Mouse (Mus musculus) embryo, embryonic 9.5 days (tissue): ENCODE results near the gene Pheta1.
"Not testable (repeated sequence)": the region's sequence is repeated elsewhere in the genome, so short reads cannot be mapped to it uniquely, and the experiment has no call there.

Experiments used
- DNase-seq: peaks from one replicate; pipeline ENCODE4 v3.0.0-alpha.2; 2017; ENCODE audit errors: extremely low spot score

Pheta1 gene

DNA sequence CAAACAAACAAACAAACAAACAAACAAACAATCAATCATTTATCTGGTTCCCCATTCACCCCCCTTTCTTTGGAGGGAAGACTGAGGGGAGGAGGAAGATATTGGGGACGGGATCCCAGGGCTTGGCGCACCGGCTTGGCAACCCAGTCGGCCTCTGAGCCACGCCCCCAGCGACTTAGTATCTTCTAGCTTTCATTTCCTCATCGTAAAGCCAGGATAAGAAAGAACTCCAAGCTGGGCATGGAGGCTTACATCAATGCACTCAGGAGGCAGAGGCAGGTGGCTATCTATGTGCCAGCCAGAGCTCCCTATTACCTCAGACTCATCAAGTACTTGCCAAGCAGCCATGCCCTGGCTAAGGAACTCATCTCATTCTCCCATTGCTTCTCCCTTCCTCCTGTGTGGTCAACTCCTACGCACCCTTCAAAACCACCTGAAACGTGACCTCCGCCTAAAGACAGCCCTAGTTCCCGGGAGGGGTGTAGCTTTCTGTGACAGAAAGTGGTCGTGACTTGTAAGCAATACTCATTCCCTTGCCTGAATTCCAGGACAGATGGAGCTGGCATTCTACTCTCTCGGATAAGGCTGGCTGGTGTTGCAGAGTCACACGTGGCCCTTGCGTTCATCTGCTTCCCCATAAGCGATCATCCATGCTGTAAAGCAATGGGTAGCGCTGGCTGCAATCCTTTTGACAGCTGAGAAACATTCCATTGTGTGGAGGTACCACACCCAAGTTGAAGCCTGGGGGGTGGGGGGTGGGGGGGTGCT lies 5.5 kb upstream of the Pheta1 start:
- DNase-seq, result no peak

DNA sequence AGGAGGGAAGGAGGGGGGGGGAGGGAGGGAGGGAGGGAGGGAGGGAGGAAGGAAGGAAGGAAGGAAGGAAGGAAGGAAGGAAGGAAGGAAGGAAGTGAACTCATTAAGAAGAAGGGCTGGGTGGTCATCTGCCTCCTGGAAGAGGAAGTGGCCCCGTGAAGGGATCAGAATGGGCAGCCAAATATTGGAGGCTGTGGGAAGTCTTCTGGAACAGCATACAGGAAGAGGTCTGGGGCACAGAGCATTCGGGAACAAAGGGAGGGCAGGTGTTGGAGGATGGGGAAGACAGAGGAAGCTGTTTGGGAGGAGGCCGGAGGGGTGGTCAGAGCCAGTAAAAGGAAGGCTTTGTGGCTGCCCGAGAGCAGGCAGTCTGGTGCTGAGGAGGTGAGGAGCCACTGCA lies 3.4 kb upstream of the Pheta1 start:
- DNase-seq, result no peak

DNA sequence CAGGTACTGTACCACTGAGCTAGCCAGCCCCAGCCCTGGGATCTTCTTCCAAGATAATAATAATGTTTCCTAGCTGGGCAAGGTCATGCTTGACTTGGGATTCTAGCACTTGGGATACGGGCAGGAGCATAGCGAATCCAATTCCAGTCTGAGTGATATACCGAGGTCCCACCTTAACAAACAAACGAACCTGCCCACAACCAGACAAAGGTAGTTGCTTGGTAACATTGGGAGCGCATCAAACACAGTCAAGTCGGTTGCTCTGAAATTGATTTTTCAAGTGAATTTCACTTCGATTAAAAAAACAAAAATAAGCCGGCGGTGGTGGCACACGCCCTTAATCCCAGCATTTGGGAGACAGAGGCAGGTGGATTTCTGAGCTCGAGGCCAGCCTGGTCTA lies 2.5 kb upstream of the Pheta1 start:
- DNase-seq, result no peak

DNA sequence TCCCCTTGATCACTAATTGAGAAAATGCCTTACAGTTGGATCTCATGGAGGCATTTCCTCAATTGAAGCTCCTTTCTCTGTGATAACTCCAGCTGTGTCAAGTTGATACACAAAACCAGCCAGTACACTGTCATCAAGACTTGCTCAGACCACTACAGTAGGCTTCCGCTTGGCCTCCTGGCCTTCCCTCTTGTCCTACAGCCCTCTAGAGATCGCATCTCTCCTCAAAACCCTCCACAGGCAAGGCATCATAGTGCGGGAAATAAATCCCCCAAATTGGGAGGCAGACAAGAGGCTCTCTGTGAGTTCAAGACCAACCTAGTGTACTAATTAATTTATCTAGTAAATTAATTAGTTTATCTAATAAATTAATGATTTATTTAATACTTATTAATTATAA lies 1.5 kb upstream of the Pheta1 start:
- not testable (repeated sequence) for DNase-seq

DNA sequence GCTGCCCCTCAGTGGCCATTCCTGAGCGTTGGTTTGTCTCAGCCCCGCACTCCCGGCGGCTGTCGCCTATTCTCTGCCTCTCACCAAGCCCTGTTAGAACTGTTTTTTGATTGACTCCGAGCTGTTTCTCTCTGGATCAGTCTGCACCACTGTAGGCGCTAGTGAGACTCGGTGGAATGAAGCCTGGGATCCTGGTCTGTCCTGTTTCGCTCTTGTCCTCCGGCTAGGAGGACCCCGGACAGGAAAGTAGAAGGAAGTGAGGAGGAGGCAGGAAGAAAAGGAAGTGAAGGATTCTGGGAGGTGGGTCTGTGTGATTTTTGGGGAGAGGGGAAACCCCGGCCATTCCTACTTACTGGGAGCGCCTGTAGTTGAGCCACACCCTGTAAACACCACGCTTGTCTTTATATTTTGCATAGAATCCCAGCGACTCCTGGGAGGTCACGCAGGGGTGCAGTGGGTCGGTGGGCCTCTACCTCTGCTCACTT lies 707 bp upstream of the Pheta1 start:
- peak; percentile 79 for DNase-seq

DNA sequence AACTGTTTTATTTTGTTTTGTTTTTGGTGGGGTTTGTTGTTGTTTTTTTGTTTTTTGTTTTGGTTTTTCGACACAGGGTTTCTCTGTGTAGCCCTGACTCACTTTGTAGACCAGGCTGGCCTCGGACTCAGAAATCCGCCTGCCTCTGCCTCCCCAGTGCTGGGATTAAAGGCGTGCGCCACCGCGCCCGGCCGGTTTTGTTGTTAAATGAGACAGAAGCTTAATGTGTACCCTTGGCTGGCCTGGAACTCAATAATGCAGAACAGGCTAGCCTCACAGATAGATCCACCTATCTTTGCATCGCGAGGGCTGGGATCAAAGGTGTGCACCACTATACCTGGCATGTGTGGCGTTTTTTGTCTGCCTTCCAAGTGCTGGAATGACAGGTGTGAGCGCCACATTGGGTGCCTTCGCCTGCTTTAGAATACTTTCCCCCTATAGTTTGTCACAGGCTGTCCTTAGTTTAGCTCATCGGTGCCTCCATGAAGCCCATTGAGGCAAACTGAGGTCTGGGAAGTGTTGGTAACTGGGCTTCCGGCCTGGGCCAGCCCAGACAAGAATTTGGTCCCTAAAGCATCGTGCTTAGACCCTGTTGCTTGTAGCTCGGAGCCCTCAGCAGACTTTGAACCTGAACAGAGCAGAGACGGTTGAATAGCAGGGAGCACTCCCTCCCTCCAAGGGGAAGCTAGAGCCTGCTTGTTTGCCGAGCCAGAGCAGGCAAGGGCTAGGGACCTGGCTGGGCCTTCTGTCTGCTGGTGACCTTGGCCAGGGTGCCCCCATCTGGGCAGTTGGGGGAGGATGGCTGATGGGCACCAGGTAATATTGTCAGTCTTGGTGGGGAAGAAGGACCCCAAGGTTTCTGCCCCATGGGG lies 930 bp downstream of the Pheta1 start:
- DNase-seq, result no peak

DNA sequence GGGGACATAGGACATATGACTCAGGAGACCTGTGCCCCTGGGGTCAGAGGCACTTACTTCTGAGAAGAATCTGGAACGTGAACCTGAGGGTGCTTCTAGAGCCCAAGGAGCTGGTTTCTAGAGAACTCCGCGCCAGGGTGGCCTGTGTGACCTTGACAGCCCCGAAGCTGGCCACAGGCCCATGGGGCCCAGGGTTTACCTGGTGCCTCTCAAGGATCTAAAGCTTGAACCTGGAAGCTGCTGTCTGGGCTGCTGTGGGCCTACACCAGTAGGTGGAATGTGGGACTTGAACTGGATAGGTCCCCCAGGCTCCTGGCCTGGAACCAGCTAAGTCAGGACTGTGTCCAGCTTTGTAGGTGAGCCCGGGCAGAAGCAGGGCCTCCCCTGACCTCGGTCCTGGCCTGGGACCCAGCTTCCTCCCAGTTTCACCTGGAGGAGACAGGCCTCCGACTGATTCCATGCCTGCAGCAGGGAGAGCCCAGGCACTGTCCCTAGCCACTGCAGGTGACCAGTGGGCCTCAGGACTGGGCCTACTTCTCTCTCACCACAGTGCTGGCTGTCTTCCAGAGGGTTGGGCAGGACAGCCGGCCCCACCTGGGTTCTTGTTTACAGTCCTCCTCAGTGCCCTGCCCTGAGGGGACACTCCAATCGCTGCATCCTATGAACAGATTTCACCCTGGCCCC lies 4.7 kb downstream of the Pheta1 start:
- DNase-seq, result no peak

DNA sequence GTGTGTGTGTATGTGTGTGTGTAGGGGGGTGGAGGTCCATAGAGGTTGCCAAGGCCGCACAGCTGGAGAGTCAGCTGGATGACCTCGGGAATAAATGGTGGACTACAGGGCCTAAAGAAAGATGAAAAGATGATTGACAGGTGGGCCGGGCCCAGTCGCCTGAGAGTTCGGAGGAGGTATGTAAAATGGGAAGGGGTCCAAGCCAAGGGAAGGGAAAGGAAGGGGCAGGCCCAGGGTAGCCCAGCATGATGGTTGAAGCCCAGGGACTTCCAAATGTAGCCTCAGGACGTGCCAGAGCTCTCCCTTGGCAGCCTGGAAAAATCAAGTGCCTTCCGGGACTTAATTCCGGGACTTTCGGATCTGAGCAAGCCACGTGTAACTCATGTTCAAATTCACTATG lies 6.0 kb downstream of the Pheta1 start:
- DNase-seq, result no peak

DNA sequence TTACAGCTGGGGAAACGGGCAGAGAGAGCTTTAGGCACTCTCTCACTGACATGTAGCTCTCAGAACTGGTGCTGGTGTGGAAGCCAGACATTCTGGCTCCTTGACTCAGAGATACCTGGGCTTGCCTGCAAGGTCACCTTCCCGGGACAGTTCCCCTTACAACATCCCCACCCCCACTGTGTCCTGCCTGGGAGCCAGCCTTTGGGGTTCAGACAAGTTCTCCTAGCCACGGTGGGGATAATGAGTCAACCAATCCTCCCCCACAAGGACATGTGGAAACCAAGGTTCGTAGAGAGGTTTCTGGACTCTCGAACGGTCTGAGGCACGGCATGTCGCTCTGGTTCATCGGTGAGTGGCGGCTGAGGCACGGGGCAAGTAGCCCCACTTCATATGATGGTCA lies 8.0 kb downstream of the Pheta1 start:
- no peak for DNase-seq

DNA sequence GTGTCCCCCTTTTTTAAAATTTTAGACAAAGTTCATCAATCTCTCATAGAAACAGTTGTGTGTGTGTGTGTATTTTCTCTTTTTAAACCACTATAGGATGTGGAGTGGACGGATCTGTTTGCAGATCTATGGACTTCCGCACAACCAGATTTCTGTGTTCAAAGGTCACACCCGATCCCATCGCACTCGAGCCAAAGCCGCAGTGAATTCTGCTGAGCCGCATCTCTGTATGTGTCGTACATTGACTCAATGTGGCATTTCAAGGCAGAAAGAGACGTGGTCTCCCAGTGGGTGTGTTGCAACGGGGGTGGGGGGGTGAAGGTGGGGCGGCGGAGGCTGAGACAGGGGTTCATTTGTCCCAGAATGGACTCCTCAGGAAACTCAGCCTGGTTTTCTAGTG lies 9.6 kb downstream of the Pheta1 start:
- no peak for DNase-seq

DNA sequence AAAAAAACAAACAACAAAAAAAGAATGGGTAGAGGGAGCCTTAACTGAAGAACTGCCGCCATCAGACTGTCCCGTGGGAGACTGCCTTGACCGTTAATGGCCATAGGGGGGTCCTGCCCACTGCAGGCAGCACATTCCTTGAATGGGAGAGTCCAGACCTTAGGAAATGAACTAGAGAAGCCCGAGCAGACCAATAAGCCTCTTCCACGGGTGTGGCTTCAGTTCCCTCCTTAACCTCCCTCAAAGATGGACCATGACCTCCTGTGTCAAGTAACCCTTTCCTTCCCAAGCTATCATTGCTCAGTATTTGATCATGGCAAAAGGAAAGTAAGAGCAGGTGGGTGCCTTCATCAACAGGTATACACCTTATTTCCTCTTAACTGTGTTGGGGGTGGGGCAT lies 13.2 kb downstream of the Pheta1 start:
- DNase-seq, result no peak

DNA sequence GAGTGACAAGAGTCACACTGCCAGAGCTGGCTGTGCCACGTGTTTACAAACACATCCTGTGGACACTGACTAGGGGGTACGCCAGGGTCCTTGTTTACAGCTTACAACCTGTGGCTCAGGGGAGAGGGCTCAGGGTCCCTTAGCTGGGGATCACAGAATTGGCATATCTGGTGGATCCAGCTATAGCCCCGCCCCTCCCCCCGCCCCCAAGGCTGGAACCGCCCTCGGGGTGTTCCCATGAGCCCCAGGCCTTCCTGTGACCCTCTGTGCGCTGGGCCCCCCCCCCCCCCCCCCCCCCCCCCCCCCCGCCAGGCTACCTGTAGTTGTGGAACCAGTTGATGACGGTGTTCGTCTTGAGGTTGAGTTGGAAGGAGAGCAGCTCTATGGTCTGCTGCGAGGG lies 15.5 kb downstream of the Pheta1 start:
- peak; percentile 47 for DNase-seq

DNA sequence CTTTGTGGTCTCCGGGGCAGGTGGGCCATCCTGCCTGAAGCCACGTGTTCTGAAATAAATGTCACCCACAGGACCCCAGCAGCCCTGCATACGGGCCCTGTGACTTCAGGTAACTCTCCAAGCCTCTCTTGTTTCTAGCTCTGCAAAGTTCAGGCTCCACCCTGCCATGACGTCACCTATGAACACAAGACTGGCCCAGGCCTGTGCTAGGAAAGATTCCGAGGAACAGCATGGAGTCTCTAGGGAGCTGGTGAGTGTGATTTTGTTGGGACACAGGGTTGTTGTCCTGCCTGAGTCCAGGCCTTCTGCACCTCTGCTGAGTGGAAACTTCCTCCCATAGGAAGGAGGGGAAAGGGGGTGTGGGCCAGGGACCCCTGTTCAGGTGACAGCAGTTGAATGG lies 19.2 kb downstream of the Pheta1 start:
- no peak for DNase-seq

DNA sequence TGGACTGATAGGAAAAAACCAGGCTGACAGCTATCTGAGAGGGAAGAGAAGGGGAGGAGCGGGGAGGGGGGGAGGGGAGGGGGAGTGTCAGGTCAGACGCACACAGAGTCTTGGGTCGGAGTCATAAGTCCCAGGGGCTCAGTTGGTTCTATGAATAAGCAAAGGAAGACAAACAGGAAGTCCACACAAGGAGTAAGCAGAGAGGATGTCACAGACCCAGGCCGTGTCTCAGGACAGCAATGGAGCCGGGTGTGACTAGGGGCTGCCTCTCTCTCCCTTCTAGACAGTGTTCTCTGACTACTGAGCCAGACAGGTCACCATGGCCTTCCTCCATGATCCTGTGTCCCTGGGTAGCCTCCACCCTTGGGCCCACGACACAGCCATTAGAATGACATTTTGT lies 22.0 kb downstream of the Pheta1 start:
- no peak for DNase-seq

DNA sequence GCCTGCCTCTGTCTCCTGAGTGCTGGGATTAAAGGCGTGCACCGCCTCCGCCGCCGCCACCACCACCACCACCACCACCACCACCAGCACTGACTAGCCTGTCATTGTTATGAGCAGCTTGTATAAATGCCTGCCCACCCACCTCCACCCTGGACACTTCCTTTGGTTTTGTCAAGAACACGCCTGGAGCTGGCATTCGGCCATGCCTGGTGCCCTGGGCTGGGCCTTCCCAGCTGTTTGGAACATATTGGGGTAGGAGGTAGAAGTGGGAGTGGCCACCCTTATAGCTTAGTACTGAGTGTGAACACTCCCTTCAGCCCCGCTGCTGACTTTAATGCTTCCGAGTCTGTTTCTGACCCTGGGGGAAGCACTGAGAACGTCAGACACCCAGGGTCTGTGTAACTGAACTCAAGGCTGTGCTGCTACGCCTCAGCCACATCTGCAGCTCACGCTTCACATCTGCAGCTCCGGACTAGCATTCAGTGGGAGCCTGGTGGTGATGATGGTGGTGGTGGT lies 22.8 kb downstream of the Pheta1 start:
- no peak for DNase-seq

DNA sequence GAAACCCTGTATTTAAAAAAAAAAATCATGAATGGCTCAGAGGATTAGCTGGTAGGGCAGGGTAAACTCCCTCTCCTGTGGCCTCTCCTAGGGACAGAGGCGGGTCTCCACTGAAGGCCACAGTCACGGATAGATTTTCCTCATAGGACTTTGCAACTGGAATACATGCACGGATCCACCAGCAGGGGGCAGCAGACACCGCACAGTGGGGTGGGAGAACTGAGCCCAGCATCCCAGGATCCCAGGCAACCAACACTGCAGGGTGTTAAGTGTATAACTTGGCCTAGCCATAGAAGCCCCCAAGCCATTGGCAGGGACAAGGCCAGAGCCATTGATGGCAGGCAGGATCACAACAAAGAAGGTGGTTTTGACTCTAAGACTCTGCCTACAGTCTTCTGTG lies 23.4 kb downstream of the Pheta1 start:
- DNase-seq, result peak; percentile 85

DNA sequence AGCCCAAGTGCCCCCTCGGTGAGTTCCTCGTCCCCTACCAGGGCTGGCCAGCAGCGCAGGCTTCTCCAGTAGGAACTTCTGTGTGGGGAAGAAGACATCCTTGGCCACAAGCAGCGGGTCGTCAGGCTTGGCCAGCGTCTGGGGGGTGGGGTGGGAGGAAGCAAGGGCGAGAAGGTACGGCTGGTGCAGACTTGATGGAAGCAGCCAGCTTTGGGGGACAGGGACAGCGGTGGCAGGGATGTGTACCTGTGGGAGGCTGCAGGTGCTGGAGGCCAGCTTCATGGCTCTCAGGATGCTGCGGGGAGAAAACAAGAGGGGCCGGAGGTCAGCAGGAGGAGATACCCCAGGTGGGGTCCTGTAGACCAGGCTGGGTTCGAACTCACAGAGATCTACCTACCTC lies 26.3 kb downstream of the Pheta1 start:
- DNase-seq, result no peak

DNA sequence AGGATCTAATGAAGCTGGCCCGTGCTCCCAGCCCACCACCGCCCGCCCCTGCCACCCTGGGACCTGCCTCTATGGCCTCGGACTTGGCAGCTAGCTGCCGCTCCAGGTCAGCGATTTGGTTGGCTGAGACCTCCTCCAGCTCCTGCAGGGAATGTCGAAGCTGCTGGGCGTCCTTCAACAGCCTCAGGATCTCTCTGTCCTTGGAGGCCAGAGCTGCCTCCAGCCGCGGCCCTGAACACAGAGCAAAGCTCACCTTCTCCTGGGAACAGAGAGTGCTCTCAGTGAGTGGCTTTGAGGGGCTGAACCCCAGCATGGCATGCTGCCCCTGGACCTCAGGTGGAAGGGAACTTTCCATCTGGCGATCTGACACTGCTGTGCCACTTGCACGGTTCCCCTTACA lies 28.1 kb downstream of the Pheta1 start:
- no peak for DNase-seq

DNA sequence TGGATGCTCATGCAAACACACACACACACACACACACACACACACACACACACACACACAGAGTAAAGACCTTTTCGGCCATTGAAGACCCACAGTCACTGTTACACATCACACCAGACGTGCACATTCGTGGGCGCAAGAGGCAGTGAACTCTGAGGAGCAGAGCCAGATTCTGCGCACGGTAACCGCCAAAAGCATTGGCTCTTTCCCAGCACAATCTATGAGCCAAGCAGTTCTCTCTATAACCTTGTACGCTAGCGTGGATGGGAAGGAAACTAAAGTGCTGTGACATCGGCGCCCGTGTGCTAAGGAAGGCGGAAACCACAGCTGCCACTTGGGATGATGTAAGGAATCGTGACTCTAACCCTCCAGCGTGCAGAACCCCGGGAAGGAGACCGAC lies 29.9 kb downstream of the Pheta1 start:
- DNase-seq, result no peak

DNA sequence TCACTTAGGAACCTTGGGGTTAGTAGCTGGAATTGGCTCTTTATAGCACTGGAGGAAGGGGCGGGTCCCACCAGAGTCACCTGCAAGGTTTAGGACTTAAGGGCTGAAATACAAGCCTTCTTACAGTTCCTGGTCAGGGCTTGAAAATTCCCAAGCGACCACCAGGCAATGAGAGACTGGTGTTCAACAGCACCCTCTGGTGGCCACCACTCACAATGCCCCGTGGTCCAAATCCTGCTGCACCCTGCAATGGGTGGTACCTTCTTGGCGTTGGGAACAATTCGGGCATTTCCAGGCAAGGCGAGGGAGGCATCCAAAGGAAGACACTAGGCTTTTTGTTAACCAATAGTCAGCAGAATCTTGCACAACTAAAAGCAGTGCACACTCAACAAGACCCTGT lies 30.4 kb downstream of the Pheta1 start:
- no peak for DNase-seq

DNA sequence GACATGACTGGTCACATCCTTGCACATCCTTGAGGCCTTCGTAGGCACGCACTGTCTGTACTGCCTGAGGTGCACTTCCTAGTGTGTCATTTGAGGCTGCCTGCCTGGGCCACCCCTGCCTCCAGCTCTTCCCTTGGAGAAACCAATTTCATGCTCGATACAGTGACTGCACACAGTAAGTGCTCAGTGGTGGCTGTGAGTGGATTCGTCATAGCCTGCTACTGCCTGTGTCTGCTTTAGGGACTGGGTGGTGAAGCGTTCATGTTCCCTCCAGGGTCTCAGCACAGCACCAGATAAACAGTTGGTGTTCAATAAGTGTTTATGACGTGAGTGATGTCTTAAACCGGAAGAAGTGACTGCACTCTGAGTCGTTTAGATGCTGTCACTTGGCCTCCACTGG lies 34.6 kb downstream of the Pheta1 start:
- no peak for DNase-seq

DNA sequence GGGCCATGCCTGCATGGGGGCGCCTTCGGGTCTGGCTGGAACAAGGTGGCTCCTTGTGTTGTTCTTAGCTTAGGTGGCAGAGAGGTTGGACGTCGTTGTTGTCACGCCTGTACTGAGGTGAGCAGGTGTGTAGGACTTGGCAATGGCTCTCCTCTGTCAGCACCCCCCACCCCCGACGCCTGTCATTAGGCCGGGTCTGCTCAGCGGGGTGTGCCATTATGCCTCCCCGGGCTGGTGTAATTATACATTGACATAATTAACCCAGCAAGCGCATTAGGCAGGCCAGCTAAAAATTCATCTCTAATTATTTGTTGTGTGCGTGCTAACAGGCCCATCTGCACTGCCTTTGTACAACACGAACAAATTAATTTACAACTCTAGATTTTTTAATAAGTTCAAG lies 40.6 kb downstream of the Pheta1 start:
- DNase-seq, result peak; percentile 22
